Mouse (Mus musculus) layer of hippocampus, adult 8-10 months (tissue): ENCODE measurements around the gene 4932414N04Rik. TPM values are rescaled to one million over a fixed set of nuclear protein-coding genes. Genes with fewer than 3 reads are reported as not detected.
"Not testable (repeated sequence)": the region's sequence is repeated elsewhere in the genome, so short reads cannot be mapped to it uniquely, and the experiment has no call there.

ENCODE experiments used
- DNase-seq, 2 experiments: peaks; one replicate each; pipeline ENCODE4 v3.0.0; 2022; ENCODE audit warnings: low spot score in 2 of 2
- total RNA-seq, 4 experiments: library from RNA; stranded (reverse); gene quantifications; 2 replicates each; pipeline ENCODE4 v1.2.4; 2022

4932414N04Rik gene
- not detected for total RNA-seq

- DNase-seq, result not testable (repeated sequence)
Observed at GRCm38 (mm10) chr2:68656186-68656585, at the start of gene 4932414N04Rik. TSS of gene 4932414N04Rik (plus strand) at chr2:68656486.

- DNase-seq, result no peak
Observed at GRCm38 (mm10) chr2:68732216-68732615, 75.9 kb downstream of the 4932414N04Rik start.

- DNase-seq, result no peak
Observed at GRCm38 (mm10) chr2:68739772-68740739, 83.8 kb downstream of the 4932414N04Rik start.

GRCm38 (mm10) chr2:68744599-68744998, 88.3 kb downstream of the 4932414N04Rik start:
- no peak for DNase-seq

- no peak for DNase-seq
Observed at GRCm38 (mm10) chr2:68756179-68756578, 99.9 kb downstream of the 4932414N04Rik start.

GRCm38 (mm10) chr2:68756793-68757192, 100.5 kb downstream of the 4932414N04Rik start:
- DNase-seq, result peak in 1 of 2 experiments; percentile 25

GRCm38 (mm10) chr2:68765371-68765770, 109.1 kb downstream of the 4932414N04Rik start:
- DNase-seq, result no peak

GRCm38 (mm10) chr2:68767186-68767890, 111.1 kb downstream of the 4932414N04Rik start:
- no peak for DNase-seq

GRCm38 (mm10) chr2:68782268-68783132, 126.2 kb downstream of the 4932414N04Rik start:
- no peak for DNase-seq

- DNase-seq, result not testable (repeated sequence)
Observed at GRCm38 (mm10) chr2:68783664-68784063, 127.4 kb downstream of the 4932414N04Rik start.

GRCm38 (mm10) chr2:68784710-68785427, 128.6 kb downstream of the 4932414N04Rik start:
- peak; percentile 66 to 84 for DNase-seq

- DNase-seq, result no peak
Observed at GRCm38 (mm10) chr2:68787161-68787675, 130.9 kb downstream of the 4932414N04Rik start.

- no peak for DNase-seq
Observed at GRCm38 (mm10) chr2:68792296-68792695, 136.0 kb downstream of the 4932414N04Rik start.

- DNase-seq, result no peak
Observed at GRCm38 (mm10) chr2:68793472-68793871, 137.2 kb downstream of the 4932414N04Rik start.

GRCm38 (mm10) chr2:68794181-68794580, 137.9 kb downstream of the 4932414N04Rik start:
- no peak for DNase-seq

GRCm38 (mm10) chr2:68794616-68795015, 138.3 kb downstream of the 4932414N04Rik start:
- no peak for DNase-seq

GRCm38 (mm10) chr2:68796011-68796775, 139.9 kb downstream of the 4932414N04Rik start:
- DNase-seq, result no peak

GRCm38 (mm10) chr2:68797106-68797505, 140.8 kb downstream of the 4932414N04Rik start:
- DNase-seq, result no peak
